Mouse (Mus musculus): Measurements from ENCODE around the gene Rpf2. TPM values are rescaled to one million over a fixed set of nuclear protein-coding genes. Genes with fewer than 3 reads are reported as not detected.

Gene Rpf2
- total RNA-seq, 4 experiments from 2014 or later: 16.5 to 25.7 (median 17.8) TPM

Other genes with a start within 250 kb of the Rpf2 start
- 1 to 10 TPM in 2 of 4 experiments, under 1 TPM in 2; 0.65 to 1.3 (median 1.1) TPM for gene Mfsd4b1, start 221.8 kb downstream of the Rpf2 start, total RNA-seq (2022)
- gene Slc16a10, start 104.8 kb downstream of the Rpf2 start, total RNA-seq (2022): 10 to 100 TPM; 11.2 to 17.4 (median 15.0) TPM
- 10 to 100 TPM; 26.3 to 50.8 (median 38.4) TPM for gene Gtf3c6, start 11.1 kb upstream of the Rpf2 start, total RNA-seq (2022)
- 10 to 100 TPM; 42.4 to 50.2 (median 47.3) TPM for gene Amd1, start 55.1 kb upstream of the Rpf2 start, total RNA-seq (2022)
- 10 to 100 TPM; 11.1 to 14.0 (median 12.6) TPM for gene Cdk19, start 92.5 kb upstream of the Rpf2 start, total RNA-seq (2022)